Mouse (Mus musculus) limb, embryonic 12.5 days (tissue): ENCODE measurements around the gene Arl16. TPM values are rescaled to one million over a fixed set of nuclear protein-coding genes. Genes with fewer than 3 reads are reported as not detected.

Experiments used
- ATAC-seq: fragments of 200-750 bp; cut with Nextera tagmentation; 2 replicates; pipeline ENCODE4 v1.8.0; 2017; ENCODE audit warnings: low read depth, moderate TSS enrichment; ENCODE audit not compliant: insufficient number of reproducible peaks, insufficient read depth, low FRiP score, low TSS enrichment
- H3K27ac ChIP-seq: fragments of 300-500 bp; sonication (generic); 2 replicates; pipeline ENCODE4 v1.5.1; 2016; ENCODE audit warnings: mild to moderate bottlenecking, moderate library complexity
- H3K27me3 ChIP-seq: fragments of 300-500 bp; sonication (generic); 2 replicates; pipeline ENCODE4 v1.6.1; 2016; ENCODE audit warnings: mild to moderate bottlenecking, moderate library complexity
- H3K36me3 ChIP-seq: fragments of 300-500 bp; sonication (generic); 2 replicates; pipeline ENCODE4 v1.6.1; 2016; ENCODE audit warnings: mild to moderate bottlenecking, moderate library complexity
- H3K4me1 ChIP-seq: fragments of 300-500 bp; sonication (generic); replicated peaks from 2 replicates; pipeline ENCODE4 v1.6.1; 2016
- H3K4me2 ChIP-seq: fragments of 300-500 bp; sonication (generic); 2 replicates; pipeline ENCODE4 v1.6.1; 2016; ENCODE audit warnings: mild to moderate bottlenecking, moderate library complexity
- H3K4me3 ChIP-seq: fragments of 300-500 bp; sonication (generic); replicated peaks from 2 replicates; pipeline ENCODE4 v1.5.1; 2016; ENCODE audit warnings: mild to moderate bottlenecking
- H3K9ac ChIP-seq: fragments of 300-500 bp; sonication (generic); replicated peaks from 2 replicates; pipeline ENCODE4 v1.6.1; 2016; ENCODE audit warnings: mild to moderate bottlenecking, moderate library complexity
- H3K9me3 ChIP-seq: fragments of 300-500 bp; sonication (generic); 2 replicates; pipeline ENCODE4 v1.6.1; 2016; ENCODE audit warnings: mild to moderate bottlenecking, moderate library complexity
- WGBS: fragments of 180-500 bp; shearing (Covaris S2); methylation state at CpG from one replicate; pipeline ENCODE4 v1.1.7; 2016; 5-methylcytosine and 5-hydroxymethylcytosine counted together
- polyA plus RNA-seq: library from polyadenylated mRNA; unstranded; fragments of >200 nt; fragmentation: Nextera tagmentation; extraction: Ambion mirVana; gene quantifications from 2 replicates; pipeline ENCODE4 v1.2.1, GENCODE M21; 2016

Gene Arl16
- polyA plus RNA-seq, 1 experiment from 2014 or later, result 58.9 TPM

DNA sequence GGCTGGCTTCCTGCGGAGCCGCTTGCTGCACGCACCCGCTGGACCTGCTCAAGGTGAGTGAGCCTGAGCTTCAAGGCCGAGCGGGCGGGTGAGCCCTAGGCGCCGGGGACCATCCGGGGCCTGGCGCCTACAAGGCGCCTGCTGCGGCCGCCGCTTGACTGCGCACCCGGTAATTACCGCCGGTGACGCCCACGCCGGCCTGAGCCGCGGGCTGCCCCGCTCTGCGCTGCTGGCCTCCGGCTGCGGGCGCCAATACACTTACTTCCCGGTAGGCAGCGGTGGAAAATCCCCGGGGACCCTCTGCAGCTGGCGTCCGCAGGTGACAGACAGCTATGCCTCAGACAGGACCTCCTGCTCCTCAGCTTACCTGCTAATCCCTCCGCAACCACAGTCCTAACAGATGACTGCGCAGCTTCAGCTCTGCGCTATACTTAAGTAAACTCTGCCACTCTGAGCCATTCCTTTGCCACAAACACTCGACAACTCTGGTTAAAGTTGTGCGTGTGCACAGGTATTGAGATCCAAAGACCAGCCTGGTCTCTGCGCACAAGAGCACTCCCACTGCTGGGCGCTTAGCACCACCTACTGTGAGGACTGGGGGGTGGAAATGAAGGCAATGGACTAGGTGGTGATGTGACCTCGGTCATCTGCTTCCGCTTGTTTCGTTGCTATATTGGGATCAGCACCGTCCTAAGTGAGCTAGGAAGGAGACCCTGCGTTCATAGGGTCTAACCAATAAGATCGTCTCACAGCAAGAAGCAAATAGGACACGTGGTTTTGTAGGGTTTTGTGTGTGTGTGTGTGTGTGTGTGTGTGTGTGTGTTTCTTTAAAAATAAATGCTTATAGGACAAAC, 24.8 kb upstream of the Arl16 start:
- H3K4me2 ChIP-seq, result peak overlapping the region; percentile 96
- no peaks in the 10 kb centered on the region for H3K27me3 ChIP-seq
- no peaks in the 10 kb centered on the region for H3K9me3 ChIP-seq
- peak; percentile 40 for ATAC-seq
- under 1% methylated on average over 48 of the region's 48 CpGs for WGBS
- H3K4me3 ChIP-seq, result peak overlapping the region; percentile 97
- H3K4me1 ChIP-seq, result peaks cover 42% of the 10 kb centered on the region
- peaks cover 58% of the 10 kb centered on the region for H3K36me3 ChIP-seq
- peak overlapping the region; percentile 89 for H3K27ac ChIP-seq
- peak overlapping the region; percentile 90 for H3K9ac ChIP-seq

DNA sequence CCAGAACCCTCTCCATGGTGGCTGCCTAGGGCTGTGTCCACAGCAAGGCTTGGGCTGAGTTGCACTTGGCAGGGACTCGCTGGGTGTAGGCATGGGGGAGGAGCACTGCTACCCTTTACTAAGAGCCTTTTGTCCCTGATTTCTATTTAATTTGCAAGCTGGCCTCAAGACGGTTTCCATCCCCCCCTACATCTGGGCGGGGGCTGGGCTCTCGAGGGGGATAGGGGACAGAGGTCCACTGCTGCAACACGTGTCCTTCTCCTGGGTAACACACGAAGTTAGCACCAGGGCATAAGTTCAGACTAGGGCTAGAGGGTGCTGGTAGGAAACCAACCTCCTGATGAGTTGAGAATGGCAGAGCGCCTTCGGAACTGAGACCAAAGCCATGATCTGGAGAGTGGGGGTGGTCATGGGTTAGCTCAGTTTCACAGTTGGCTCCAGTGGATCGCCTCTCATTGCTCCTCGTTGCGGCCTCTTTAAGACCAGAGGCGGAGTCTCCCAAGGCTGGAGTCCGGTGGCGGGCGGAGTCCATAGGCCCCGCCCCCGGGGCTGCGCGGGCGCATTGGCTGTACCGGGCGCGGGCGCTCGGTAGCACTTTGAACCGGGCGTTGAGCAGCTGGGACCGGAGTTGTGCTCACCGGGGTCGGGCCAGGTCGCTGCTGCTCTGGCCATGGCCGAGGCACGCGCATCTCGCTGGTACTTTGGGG, 24.1 kb upstream of the Arl16 start, which contains the start of gene Slc25a10:
TSS of gene Slc25a10 (plus strand) at position 524 of the 707 bp plus-strand sequence.
- peaks cover 58% of the 10 kb centered on the region for H3K36me3 ChIP-seq
- H3K27me3 ChIP-seq, result no peaks in the 10 kb centered on the region
- H3K4me2 ChIP-seq, result peak within 1 kb of the TSS; percentile 96
- H3K4me3 ChIP-seq, result peak within 1 kb of the TSS; percentile 97
- 0% methylated on average over 35 of the region's 35 CpGs for WGBS
- no peaks in the 10 kb centered on the region for H3K9me3 ChIP-seq
- H3K4me1 ChIP-seq, result peaks cover 42% of the 10 kb centered on the region
- peak; percentile 74 for ATAC-seq
- peak within 1 kb of the TSS; percentile 90 for H3K9ac ChIP-seq
- peak within 1 kb of the TSS; percentile 89 for H3K27ac ChIP-seq

GRCm38 (mm10) chr11:120490291-120491046, 23.1 kb upstream of the Arl16 start:
- Histone ChIP-seq H3K4me3 (0 out of 2 replicates have a peak overlapping the region, but pooled peaks have one; percentile 1), H3K4me1 (peaks cover 48% of the 10 kb centered on the region)

DNA sequence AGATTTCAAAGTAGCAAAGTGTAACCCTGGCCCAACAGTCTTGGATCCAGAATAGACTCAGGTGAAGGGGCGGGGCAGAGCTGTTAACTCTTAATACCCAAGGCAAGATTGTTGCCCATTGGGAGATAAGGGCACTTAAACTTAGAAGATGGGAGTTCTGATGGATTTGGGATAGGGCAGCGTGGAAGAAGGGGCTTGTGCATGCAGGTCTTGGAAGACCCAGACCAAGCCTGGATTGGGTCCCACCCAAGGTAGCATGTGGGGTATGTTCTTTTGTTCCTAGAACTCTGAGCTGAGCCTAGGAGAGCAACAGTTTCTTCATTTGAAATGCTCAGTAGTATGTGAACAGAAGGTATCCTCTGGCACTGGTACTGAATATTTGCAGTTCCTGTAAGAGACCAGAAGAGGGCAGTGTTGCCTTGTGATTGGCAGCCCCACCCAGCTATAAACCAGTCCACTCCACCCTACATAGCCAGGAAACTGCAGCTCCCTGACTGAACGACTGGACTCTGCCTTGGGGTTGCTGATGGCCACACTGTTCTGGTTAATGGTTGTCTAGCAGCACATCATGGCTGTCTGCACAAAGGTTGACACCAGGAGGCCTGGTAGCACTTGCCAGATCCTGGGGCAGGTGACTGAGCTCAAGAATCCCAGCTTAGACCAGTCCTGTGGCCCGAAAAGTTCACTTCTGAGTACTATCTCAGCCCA, 21.8 kb upstream of the Arl16 start:
- peaks cover 47% of the 10 kb centered on the region for H3K36me3 ChIP-seq
- no peak overlapping the region for H3K4me2 ChIP-seq
- no peaks in the 10 kb centered on the region for H3K9me3 ChIP-seq
- peak overlapping the region; percentile 27; the same call in 1 of the 2 replicates for H3K9ac ChIP-seq
- H3K27ac ChIP-seq, result 0 out of 2 replicates have a peak overlapping the region, but pooled peaks have one; percentile 41
- no peak overlapping the region for H3K4me3 ChIP-seq
- peaks cover 52% of the 10 kb centered on the region for H3K4me1 ChIP-seq
- no peak; the same call in 1 of the 2 replicates for ATAC-seq
- WGBS, result 63% methylated on average over 4 of the region's 4 CpGs
- H3K27me3 ChIP-seq, result no peaks in the 10 kb centered on the region

More at GRCm38 (mm10) chr11:120490291-120491046, 23.1 kb upstream of the Arl16 start:
- peaks cover 58% of the 10 kb centered on the region for H3K36me3 ChIP-seq
- peak overlapping the region; percentile 89; the same call in 1 of the 2 replicates for H3K27ac ChIP-seq
- H3K9ac ChIP-seq, result no peak overlapping the region; the same call in 1 of the 2 replicates
- H3K27me3 ChIP-seq, result no peaks in the 10 kb centered on the region
- no peaks in the 10 kb centered on the region for H3K9me3 ChIP-seq
- no peak for ATAC-seq
- peak overlapping the region; percentile 96 for H3K4me2 ChIP-seq
- 40% methylated on average over 4 of the region's 4 CpGs for WGBS

GRCm38 (mm10) chr11:120488516-120488915, 21.1 kb upstream of the Arl16 start:
- Histone ChIP-seq H3K27me3 (no peaks in the 10 kb centered on the region), H3K4me3 (no peak overlapping the region), H3K36me3 (peaks cover 46% of the 10 kb centered on the region), H3K9me3 (no peaks in the 10 kb centered on the region), H3K4me2 (no peak overlapping the region), H3K27ac (no peak overlapping the region), H3K4me1 (peaks cover 54% of the 10 kb centered on the region), H3K9ac (no peak overlapping the region)
- WGBS, result 80% methylated on average over 4 of the region's 4 CpGs
- ATAC-seq, result no peak

- WGBS, result 9% methylated on average over 10 of the region's 10 CpGs
- Histone ChIP-seq H3K9me3 (no peaks in the 10 kb centered on the region), H3K4me2 (peak overlapping the region; percentile 87), H3K27me3 (no peaks in the 10 kb centered on the region), H3K36me3 (peaks cover 78% of the 10 kb centered on the region), H3K9ac (peak overlapping the region; percentile 89), H3K4me3 (peak overlapping the region; percentile 96), H3K27ac (0 out of 2 replicates have a peak overlapping the region, but pooled peaks have one; percentile 91), H3K4me1 (peaks cover 30% of the 10 kb centered on the region)
- ATAC-seq, result no peak
These were observed 17.8 kb upstream of the Arl16 start for GRCm38 (mm10) chr11:120485251-120485650.

GRCm38 (mm10) chr11:120484265-120484981, 17.0 kb upstream of the Arl16 start, which contains the start of gene Mrpl12:
Mrpl12 (plus strand) TSS chr11:120484613.
- peak within 1 kb of the TSS; percentile 89 for H3K9ac ChIP-seq
- H3K4me3 ChIP-seq, result peak within 1 kb of the TSS; percentile 96
- peaks cover 81% of the 10 kb centered on the region for H3K36me3 ChIP-seq
- H3K9me3 ChIP-seq, result no peaks in the 10 kb centered on the region
- H3K4me2 ChIP-seq, result peak within 1 kb of the TSS; percentile 87
- H3K27ac ChIP-seq, result peak within 1 kb of the TSS; percentile 91
- ATAC-seq, result peak; percentile 88
- peaks cover 22% of the 10 kb centered on the region for H3K4me1 ChIP-seq
- under 1% methylated on average over 60 of the region's 60 CpGs for WGBS
- no peaks in the 10 kb centered on the region for H3K27me3 ChIP-seq

DNA sequence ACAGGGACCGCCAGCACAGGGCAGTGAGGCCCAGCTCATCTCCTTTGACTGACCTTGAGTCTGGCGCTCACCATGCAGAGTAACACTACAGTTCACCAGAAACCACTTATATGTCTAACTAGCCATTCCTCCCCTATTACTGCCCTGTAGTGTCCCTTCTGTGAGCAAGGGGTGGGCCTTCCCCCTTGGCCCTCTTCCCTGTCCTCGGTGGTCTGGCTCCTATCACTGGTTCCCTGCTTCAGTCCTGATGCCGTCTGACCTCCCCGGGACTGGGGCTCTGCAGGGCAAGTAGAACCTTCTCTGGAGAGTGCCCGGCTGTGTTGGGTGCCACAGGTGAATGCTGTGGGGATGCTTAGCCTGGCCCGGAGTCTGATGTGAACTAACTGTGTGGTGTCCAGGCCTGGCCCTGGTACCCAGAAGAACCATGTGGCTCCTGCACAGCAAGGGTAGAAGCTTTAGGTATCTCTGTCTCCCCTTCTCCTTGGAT, 16.1 kb upstream of the Arl16 start:
- Histone ChIP-seq H3K36me3 (peaks cover 83% of the 10 kb centered on the region), H3K4me1 (peaks cover 18% of the 10 kb centered on the region), H3K4me2 (peak overlapping the region; percentile 87), H3K27me3 (no peaks in the 10 kb centered on the region), H3K9me3 (no peaks in the 10 kb centered on the region), H3K4me3 (peak overlapping the region; percentile 96), H3K9ac (peak overlapping the region; percentile 89), H3K27ac (peak overlapping the region; percentile 91)
- ATAC-seq, result no peak
- 82% methylated on average over 7 of the region's 7 CpGs for WGBS

DNA sequence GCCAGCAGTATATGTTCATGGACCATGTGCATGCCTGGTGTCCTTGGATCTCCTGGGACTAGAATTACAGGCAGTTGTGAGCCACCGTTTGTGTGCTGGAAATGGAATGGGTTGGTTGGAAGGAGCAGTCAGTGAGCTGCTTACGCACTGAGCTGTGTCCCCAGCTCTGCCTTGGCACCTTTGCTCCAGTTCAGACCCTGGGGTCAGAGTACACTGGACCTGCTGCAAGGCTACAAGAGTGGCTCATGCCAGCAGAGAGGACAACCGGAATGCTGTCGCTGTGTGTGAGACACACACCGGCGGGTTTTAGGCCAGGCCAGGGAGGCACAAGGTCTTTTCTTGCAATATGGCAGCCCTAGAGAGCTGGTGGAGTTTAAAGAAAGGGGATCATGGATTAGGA, 4.6 kb upstream of the Arl16 start:
- Histone ChIP-seq H3K9ac (no peak overlapping the region), H3K4me1 (peaks cover 9% of the 10 kb centered on the region), H3K9me3 (no peaks in the 10 kb centered on the region), H3K4me2 (no peak overlapping the region), H3K27ac (no peak overlapping the region), H3K36me3 (peaks cover 81% of the 10 kb centered on the region), H3K27me3 (no peaks in the 10 kb centered on the region), H3K4me3 (no peak overlapping the region)
- WGBS, result 94% methylated on average over 6 of the region's 6 CpGs
- ATAC-seq, result no peak
